Mouse (Mus musculus): ENCODE measurements around the gene Polm.

Polm gene

GRCm38 (mm10) chr11:5778481-5778880 is 59.3 kb downstream of the Polm start:
- in situ Hi-C loops (cut with MboI, MseI): no loop called here

Measured in regulatory T cell (primary cell).